Mouse (Mus musculus) T-helper 1 cell (primary cell): ENCODE measurements around the gene Myl6.
"Not testable (repeated sequence)": the region's sequence is repeated elsewhere in the genome, so short reads cannot be mapped to it uniquely, and the experiment has no call there.

Experiments used
- in situ Hi-C: fragments of 300-600 bp; cut with MboI, MseI; formaldehyde crosslinking; loops from one replicate; pipeline ENCODE4 v1.15.1; 2025; ENCODE audit warnings: high pct_unique_total_duplicates

Myl6 gene

DNA sequence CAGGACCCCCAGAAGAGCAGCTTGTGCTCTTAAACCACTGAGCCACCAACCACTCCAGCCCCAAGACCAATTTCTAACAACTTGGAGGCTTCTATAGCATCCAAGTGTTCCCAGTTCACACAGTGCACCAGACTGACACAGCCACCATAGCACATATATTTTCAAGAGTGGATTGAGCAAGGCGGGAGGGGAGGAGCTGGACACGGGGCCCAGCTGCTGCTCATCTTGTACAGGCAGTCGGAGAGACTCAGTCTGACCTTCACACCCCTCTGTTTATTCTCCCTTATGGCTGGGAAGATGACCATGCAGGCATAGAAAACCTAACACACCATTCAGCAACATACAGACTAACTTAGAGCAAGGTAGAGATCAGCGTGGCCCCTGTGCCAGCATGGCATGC, 15.9 kb upstream of the Myl6 start:
- in situ Hi-C loops: no loop called here

- in situ Hi-C loops: no loop called here
Observed at GRCm38 (mm10) chr10:128509203-128509602, 15.3 kb upstream of the Myl6 start.

- in situ Hi-C loops: no loop called here
Observed at GRCm38 (mm10) chr10:128508260-128508659, 14.3 kb upstream of the Myl6 start.

GRCm38 (mm10) chr10:128505974-128506373, 12.0 kb upstream of the Myl6 start:
- in situ Hi-C loops: no loop called here

- in situ Hi-C loops: not testable (repeated sequence)
Observed at GRCm38 (mm10) chr10:128505371-128505667, 11.4 kb upstream of the Myl6 start.

DNA sequence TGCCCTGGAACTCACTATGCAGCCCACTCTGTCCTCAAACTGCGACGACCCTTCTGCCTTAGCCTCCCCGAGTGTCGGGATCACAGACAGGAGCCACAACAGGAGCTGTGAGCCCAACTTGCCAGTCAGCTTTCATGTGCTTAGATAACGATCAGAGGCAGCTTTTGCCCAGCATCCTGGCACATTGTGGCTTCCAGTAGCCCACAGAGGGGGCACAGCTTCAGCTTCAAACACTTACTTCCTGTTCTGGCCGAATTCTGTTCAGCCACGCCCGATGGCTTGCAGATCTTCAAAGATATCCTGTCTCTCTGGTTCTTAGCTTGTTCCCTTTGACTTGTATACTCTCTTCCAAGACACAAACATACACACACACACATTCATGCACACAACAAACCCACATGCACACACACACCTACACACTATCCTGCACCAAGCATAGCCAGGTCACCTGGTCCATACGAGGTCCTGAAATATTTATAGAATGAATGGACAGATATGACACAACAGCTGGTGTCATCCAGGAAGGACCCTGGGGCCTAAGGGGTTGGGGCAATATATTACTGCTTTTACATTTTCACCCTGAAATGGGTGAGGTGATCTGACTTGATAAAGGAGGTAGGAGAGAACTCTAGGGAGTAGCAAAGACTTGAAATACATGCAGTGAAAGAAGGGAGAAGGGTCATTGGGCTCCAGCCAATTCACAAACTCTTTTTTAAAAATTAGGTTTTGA, 10.9 kb upstream of the Myl6 start:
- in situ Hi-C loops: no loop called here

- in situ Hi-C loops: no loop called here
Observed at GRCm38 (mm10) chr10:128504012-128504411, 10.1 kb upstream of the Myl6 start.

DNA sequence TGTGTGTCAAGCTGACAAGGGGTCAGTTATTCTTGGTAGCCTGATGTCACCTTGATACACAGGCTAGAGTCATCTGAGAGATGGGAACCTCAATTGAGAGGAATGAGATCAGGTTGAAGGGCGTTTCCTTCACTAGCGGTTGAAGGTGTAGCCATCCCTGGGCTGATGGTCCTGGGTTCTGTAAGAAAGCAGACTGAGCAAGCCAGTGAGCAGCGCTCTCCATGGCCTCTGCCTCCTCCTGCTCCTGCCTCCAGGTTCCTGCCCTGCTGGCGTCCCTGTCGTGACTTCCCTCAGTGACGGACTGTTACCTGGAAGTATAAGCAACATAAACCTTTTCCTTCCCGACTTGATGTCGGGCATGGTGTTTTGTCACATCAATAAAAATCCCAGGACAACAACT, 9.6 kb upstream of the Myl6 start:
- in situ Hi-C loops: no loop called here

- in situ Hi-C loops: no loop called here
Observed at GRCm38 (mm10) chr10:128502341-128502740, 8.4 kb upstream of the Myl6 start.

GRCm38 (mm10) chr10:128499116-128499671, 5.2 kb upstream of the Myl6 start:
- in situ Hi-C loops: no loop called here

DNA sequence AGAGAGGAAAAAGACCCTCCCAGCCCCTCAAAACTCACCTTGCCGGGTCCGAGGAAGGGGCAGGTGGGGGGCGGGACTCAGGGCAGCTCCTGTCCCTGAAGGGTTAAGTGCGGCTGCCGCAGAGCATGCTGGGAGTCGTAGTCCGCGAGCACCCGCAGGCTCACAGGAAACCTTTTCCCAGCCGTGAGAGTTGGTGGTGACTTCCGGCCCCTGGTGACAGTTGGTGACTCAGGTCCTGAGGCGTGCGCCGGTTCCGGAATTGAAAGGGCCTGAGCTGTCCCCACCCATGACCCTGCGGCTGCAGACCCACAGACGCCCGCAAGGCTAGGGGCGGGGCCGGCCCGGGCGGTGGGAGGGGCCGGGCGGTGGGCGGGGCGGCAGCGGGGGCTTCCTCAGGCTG, 4.6 kb upstream of the Myl6 start, which contains the start of gene Myl6b:
Gene Myl6b (minus strand): TSS at position 96 of the 400 bp plus-strand sequence.
- in situ Hi-C loops: no loop called here

DNA sequence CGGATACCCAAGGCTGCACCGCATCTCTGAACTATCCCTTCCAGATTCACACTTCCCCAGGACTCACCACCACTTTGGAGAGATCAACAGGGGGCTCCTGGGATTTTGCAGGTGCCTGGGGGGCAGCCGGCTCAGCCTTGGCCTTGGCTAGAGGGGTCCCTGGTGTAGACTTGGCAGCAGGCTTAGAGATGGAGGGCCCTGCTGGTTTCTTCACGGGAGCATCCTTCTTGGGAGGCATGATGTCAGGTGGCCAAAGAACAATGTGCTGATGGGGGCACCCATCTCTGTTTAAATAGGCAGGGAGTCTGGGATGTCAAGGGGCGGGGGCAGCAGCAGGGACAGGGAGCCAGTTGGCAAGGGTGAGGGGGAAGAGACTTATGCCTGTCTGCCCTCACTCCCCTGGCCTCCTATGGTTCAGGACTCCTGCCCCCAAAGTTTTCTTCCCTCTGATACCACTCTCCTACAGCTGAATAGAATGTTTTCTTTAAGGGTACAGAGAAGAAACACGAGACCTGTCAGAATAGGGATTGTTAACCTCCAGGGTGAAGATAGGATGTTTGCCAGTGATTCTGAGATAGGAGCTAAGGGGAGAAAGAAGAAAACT, 3.3 kb upstream of the Myl6 start:
- in situ Hi-C loops: no loop called here

GRCm38 (mm10) chr10:128496509-128497077, 2.6 kb upstream of the Myl6 start:
- in situ Hi-C loops: no loop called here

GRCm38 (mm10) chr10:128495903-128496302, 2.0 kb upstream of the Myl6 start:
- in situ Hi-C loops: no loop called here

- in situ Hi-C loops: no loop called here
Observed at GRCm38 (mm10) chr10:128495270-128495669, 1.3 kb upstream of the Myl6 start.

GRCm38 (mm10) chr10:128494667-128495245, 811 bp upstream of the Myl6 start:
- in situ Hi-C loops: no loop called here

- in situ Hi-C loops: no loop called here
Observed at GRCm38 (mm10) chr10:128493319-128493694, 638 bp downstream of the Myl6 start.

DNA sequence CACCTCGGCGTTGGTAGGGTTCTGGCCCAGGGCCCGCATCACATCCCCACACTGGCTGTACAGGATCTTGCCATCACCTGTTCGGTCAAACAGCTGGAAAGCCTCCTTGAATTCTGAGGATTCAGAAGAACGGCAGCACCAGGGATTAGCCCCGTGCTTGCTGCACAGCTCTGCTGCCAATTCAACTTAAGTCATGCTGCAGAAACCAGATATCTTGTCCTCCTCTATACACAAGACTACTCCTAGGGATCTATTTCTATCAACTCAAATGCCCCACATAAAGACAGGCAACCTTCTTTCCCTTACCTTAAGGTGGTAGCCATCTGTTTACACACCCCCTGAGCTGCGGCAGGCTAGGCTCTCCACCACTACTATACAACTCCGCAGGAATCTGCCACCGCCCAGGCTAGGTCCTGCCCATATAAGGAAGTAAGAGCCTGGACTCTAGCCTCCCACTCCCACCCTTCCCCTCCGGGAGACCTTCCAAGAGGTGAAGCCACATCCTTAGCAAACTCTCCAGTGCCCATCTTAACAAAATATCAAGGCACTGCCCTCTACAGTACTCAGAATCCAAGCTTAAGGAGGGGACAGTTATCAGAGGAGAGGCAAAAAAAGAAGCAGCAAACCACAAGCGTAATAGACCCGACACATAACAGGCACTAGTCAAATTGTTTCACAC, 1.2 kb downstream of the Myl6 start:
- in situ Hi-C loops: no loop called here

GRCm38 (mm10) chr10:128492051-128492450, 1.9 kb downstream of the Myl6 start:
- in situ Hi-C loops: not testable (repeated sequence)

DNA sequence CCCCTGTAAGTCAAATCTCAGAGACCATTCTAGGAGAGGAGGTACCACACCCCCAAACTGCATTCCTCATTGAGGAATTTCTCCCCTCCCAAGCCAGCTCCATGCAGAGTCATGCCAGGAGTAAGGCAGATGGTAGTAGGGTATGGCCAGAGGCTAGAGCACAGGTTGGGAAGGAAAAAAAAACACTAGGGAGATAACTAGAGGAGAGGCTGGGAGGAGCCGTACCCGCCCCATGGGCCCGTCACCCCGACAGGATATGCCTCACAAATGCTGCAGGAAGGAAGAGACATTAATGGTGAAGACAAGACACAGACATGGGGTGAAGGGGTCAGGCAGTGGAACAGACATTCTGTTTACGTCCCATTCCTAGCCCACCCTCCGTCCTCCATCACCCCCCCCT, 2.5 kb downstream of the Myl6 start:
- in situ Hi-C loops: no loop called here

DNA sequence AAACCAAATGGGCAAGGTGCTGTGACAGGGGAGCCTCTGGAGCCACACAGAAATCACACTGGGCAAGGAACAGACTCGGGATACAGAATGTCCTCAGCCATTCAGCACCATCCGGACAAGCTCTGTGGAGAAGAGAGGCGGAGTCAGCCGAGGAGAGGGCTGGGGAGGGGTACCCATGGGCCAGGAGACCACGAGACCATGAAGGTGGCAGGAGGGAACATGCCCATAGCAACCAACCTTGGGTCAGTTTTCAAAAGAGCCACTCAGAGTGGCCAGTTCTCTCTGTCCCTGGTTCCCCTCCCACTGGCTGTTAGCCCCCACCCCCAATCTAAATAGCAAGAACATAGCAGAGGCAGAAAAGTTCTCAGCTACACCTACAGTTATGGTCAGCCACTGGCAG, 3.0 kb downstream of the Myl6 start:
- in situ Hi-C loops: no loop called here

- in situ Hi-C loops: no loop called here
Observed at GRCm38 (mm10) chr10:128490232-128490631, 3.7 kb downstream of the Myl6 start.
